In the genomic region with DNA sequence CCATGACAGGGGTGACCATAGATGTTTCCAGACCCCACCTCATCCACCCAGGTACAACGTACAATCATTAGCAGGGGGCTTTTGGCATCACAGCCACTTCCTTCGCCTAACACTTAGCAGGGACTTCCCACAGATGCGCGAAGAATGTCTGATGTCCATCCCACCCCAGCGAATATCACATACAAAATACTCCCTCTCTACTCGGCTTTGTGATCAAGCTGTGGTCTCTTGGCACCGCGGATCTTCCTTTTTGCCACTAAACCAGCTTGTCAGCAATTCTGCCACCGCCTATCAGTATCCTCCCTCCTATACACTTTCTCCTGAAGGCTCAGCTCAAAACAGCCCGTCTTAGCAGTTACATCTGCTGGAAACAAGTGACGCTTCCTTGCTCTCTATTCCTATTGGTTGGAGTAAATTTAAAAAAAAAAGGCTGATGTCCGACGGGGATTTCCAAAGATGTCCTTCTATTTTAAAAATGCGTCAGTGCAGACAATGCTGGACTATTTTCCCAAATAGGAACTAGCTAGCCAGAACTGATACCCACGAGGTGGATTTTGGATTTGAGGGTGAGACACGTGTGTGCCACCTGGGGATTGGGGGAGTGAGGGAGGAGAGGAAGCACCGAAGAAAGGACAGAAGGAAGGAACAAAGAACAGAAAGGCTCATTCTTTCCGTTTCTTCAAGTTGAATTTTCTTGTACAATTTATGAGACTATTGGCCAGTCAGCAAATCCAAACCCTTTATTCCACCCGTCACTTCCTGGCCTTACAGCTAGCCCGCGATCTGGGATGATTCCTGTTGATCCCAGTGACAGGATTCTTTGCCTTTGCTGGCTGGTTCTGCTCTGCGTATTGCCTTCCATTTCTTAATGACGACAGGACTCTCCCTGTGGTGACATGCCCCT, we compare ENCODE assay signal across 9 mouse cellular contexts. TPM values are rescaled to one million over a fixed set of nuclear protein-coding genes. Genes with fewer than 3 reads are reported as not detected.
A peak's percentile ranks its signal among the peaks of the same experiment; 100 is the strongest.
DNase-seq lines count a peak whose midpoint lies in the region; ATAC-seq and TF ChIP-seq lines count a peak whose summit lies in the region.
"Had no signal": no experiment of that assay in that cellular context is flagged by ENCODE, and none has a peak within 500 bp of the region (broad histone marks: within the 10 kb centered on the region; RNA-seq: fewer than 3 reads in every experiment).

No protein-coding gene starts in this region.

- H3K9me3 ChIP-seq in heart, embryonic 14.5 days (ENCODE audit: control insufficient read depth, low read length) = no peaks in the 10 kb centered on the region
- no peaks in the 10 kb centered on the region for H3K9me3 ChIP-seq in kidney, embryonic 15.5 days (replicated peaks)
- no peaks in the 10 kb centered on the region for H3K9me3 ChIP-seq in neural tube, embryonic 15.5 days (replicated peaks)

- no peak overlapping the region for H3K9ac ChIP-seq in heart, embryonic 14.5 days (ENCODE audit: low read length)
- H3K9ac ChIP-seq in kidney, embryonic 15.5 days = no peak overlapping the region
- peak overlapping the region; percentile 37 for H3K9ac ChIP-seq in neural tube, embryonic 15.5 days (replicated peaks)

- no peaks in the 10 kb centered on the region for H3K27me3 ChIP-seq in heart, embryonic 14.5 days (ENCODE audit: control insufficient read depth, insufficient read depth, low read length)
- peaks cover 5% of the 10 kb centered on the region; the same call in 1 of the 2 replicates for H3K27me3 ChIP-seq in kidney, embryonic 15.5 days
- no peaks in the 10 kb centered on the region for H3K27me3 ChIP-seq in neural tube, embryonic 15.5 days (replicated peaks)

- TF ChIP-seq POLR2A in lung, adult 2 months (IDR thresholded peaks at IDR 0.05; ENCODE audit: borderline replicate concordance, extremely low read depth, low read depth, low read length) = peak; percentile 49; the same call in 1 of the 2 replicates

- H3K36me3 ChIP-seq in heart, embryonic 14.5 days (ENCODE audit: control insufficient read depth, insufficient read depth, low read length) = no peaks in the 10 kb centered on the region
- H3K36me3 ChIP-seq in kidney, embryonic 15.5 days = no peaks in the 10 kb centered on the region
- H3K36me3 ChIP-seq in neural tube, embryonic 15.5 days = no peaks in the 10 kb centered on the region

- DNase-seq in testis, postnatal 10 days (ENCODE audit: low spot score) = peak; percentile 39
- DNase-seq in testis, postnatal 14 days (ENCODE audit: low spot score) = no peak
- peak; percentile 89 for DNase-seq in embryo, embryonic 10.5 days (ENCODE audit: low spot score)
- DNase-seq in lung, adult 2 months = peak; percentile 42

- H3K4me3 ChIP-seq in heart, embryonic 14.5 days (ENCODE audit: control insufficient read depth in 1 of 2, insufficient read depth in 1 of 2, low read depth in 1 of 2, low read length in 2 of 2) = peak overlapping the region; percentile 16 to 20; a peak in 3 of 4 replicates
- peak overlapping the region; percentile 33 for H3K4me3 ChIP-seq in kidney, embryonic 15.5 days (replicated peaks)
- H3K4me3 ChIP-seq in lung, adult 2 months (replicated peaks; ENCODE audit: extremely low read depth, low read depth, low read length) = peak overlapping the region; percentile 57
- H3K4me3 ChIP-seq in neural tube, embryonic 15.5 days (replicated peaks) = peak overlapping the region; percentile 46

- peak overlapping the region; percentile 53 for H3K4me2 ChIP-seq in heart, embryonic 14.5 days (ENCODE audit: low read length)
- H3K4me2 ChIP-seq in kidney, embryonic 15.5 days = peak overlapping the region; percentile 58
- H3K4me2 ChIP-seq in neural tube, embryonic 15.5 days = peak overlapping the region; percentile 54

- no peak overlapping the region for H3K27ac ChIP-seq in heart, embryonic 14.5 days (replicated peaks in 1 of 2; ENCODE audit: control insufficient read depth in 1 of 2, insufficient read depth in 1 of 2, low read depth in 2 of 2, low read length in 2 of 2)
- H3K27ac ChIP-seq in kidney, embryonic 15.5 days = no peak overlapping the region
- H3K27ac ChIP-seq in neural tube, embryonic 15.5 days (replicated peaks) = peak overlapping the region; percentile 68

- no peak for TF ChIP-seq CTCF in lung, adult 2 months (IDR thresholded peaks at IDR 0.05; ENCODE audit: insufficient read depth, low read length)

- peaks cover 2 to 3% of the 10 kb centered on the region in 2 experiments; a peak in 2 of 4 replicates for H3K4me1 ChIP-seq in heart, embryonic 14.5 days (ENCODE audit: control insufficient read depth in 2 of 2, insufficient read depth in 2 of 2, low read length in 2 of 2)
- peaks cover 6% of the 10 kb centered on the region for H3K4me1 ChIP-seq in kidney, embryonic 15.5 days
- peaks cover 9% of the 10 kb centered on the region; the same call in 1 of the 2 replicates for H3K4me1 ChIP-seq in lung, adult 2 months (ENCODE audit: control insufficient read depth, insufficient read depth, low read length)
- H3K4me1 ChIP-seq in neural tube, embryonic 15.5 days = peaks cover 15% of the 10 kb centered on the region

- WGBS in heart, embryonic 14.5 days = 23% methylated on average over 23 of the region's 23 CpGs
- 23% methylated on average over 23 of the region's 23 CpGs for WGBS in kidney, embryonic 15.5 days
- 21% methylated on average over 23 of the region's 23 CpGs for WGBS in lung, adult 2 months
- WGBS in neural tube, embryonic 15.5 days = 21% methylated on average over 23 of the region's 23 CpGs

- ATAC-seq in heart, embryonic 14.5 days (ENCODE audit: insufficient number of reproducible peaks, insufficient read depth, low FRiP score, low read depth) = no peak
- ATAC-seq in kidney, embryonic 15.5 days (replicated peaks; ENCODE audit: low FRiP score) = peak; percentile 64; the same call in 1 of the 2 replicates
- peak; percentile 92 for ATAC-seq in neural tube, embryonic 15.5 days (ENCODE audit: low FRiP score)
- no peak for ATAC-seq in cerebellum, adult (ENCODE audit: insufficient number of reproducible peaks, low FRiP score, low TSS enrichment)

RNA-seq across cellular contexts. Expression of a gene that starts 8.5 kb away (rescaled TPM):
- 1.2 and 2.5 TPM in 2 replicates for polyA plus RNA-seq in heart, embryonic 14.5 days (2014; fragmentation: Nextera tagmentation; extraction: Ambion mirVana)
- 2.1 and 2.3 TPM in 2 replicates for polyA plus RNA-seq in kidney, embryonic 15.5 days (2015; fragmentation: Nextera tagmentation; extraction: Ambion mirVana)
- 544 and 571 TPM in 2 replicates for polyA plus RNA-seq in lung, adult 2 months (2012; rRNA removed)
- 0.97 and 82.8 TPM in 2 replicates for polyA plus RNA-seq in neural tube, embryonic 15.5 days (2015; fragmentation: Nextera tagmentation; extraction: Ambion mirVana)

RNA-seq across cellular contexts. Expression of a gene that starts 9.5 kb away (rescaled TPM):
- polyA plus RNA-seq in heart, embryonic 14.5 days (2014; fragmentation: Nextera tagmentation; extraction: Ambion mirVana) = 2.6 and 3.0 TPM in 2 replicates
- 6.2 and 6.9 TPM in 2 replicates for polyA plus RNA-seq in kidney, embryonic 15.5 days (2015; fragmentation: Nextera tagmentation; extraction: Ambion mirVana)
- polyA plus RNA-seq in lung, adult 2 months (2012; rRNA removed) = 256 and 285 TPM in 2 replicates
- polyA plus RNA-seq in neural tube, embryonic 15.5 days (2015; fragmentation: Nextera tagmentation; extraction: Ambion mirVana) = 4.0 and 55.6 TPM in 2 replicates

RNA-seq across cellular contexts. Expression of a gene that starts 29.3 kb away (rescaled TPM):
- polyA plus RNA-seq in heart, embryonic 14.5 days (2014; fragmentation: Nextera tagmentation; extraction: Ambion mirVana) = not detected in 2 replicates
- polyA plus RNA-seq in kidney, embryonic 15.5 days (2015; fragmentation: Nextera tagmentation; extraction: Ambion mirVana) = not detected in 2 replicates
- 0.63 and 1.2 TPM in 2 replicates for polyA plus RNA-seq in lung, adult 2 months (2012; rRNA removed)
- 0.19 and 0.54 TPM in 2 replicates for polyA plus RNA-seq in neural tube, embryonic 15.5 days (2015; fragmentation: Nextera tagmentation; extraction: Ambion mirVana)
- polyA plus RNA-seq: testis, adult 2 months had no signal

RNA-seq across cellular contexts. Expression of a gene that starts 38.7 kb away (rescaled TPM):
- polyA plus RNA-seq in heart, embryonic 14.5 days (2014; fragmentation: Nextera tagmentation; extraction: Ambion mirVana) = 7.0 and 10.0 TPM in 2 replicates
- polyA plus RNA-seq in kidney, embryonic 15.5 days (2015; fragmentation: Nextera tagmentation; extraction: Ambion mirVana) = 23.3 and 27.5 TPM in 2 replicates
- polyA plus RNA-seq in lung, adult 2 months (2012; rRNA removed) = 1,370 and 1,736 TPM in 2 replicates
- polyA plus RNA-seq in neural tube, embryonic 15.5 days (2015; fragmentation: Nextera tagmentation; extraction: Ambion mirVana) = 1.4 and 189 TPM in 2 replicates

RNA-seq across cellular contexts. Expression of a gene that starts 57.4 kb away (rescaled TPM):
- not detected in 2 replicates for polyA plus RNA-seq in heart, embryonic 14.5 days (2014; fragmentation: Nextera tagmentation; extraction: Ambion mirVana)
- 0.13 TPM in 1 of 2 replicates, not detected in the other for polyA plus RNA-seq in kidney, embryonic 15.5 days (2015; fragmentation: Nextera tagmentation; extraction: Ambion mirVana)
- 18.8 and 34.6 TPM in 2 replicates for polyA plus RNA-seq in lung, adult 2 months (2012; rRNA removed)
- 0.08 and 0.26 TPM in 2 replicates for polyA plus RNA-seq in neural tube, embryonic 15.5 days (2015; fragmentation: Nextera tagmentation; extraction: Ambion mirVana)

Comparison
In these comparisons a context has a peak if more than half of its experiments do, and no peak if none do; other contexts are left out.
1. ATAC-seq: peak in kidney, embryonic 15.5 days (single experiment) and neural tube, embryonic 15.5 days (single experiment); none in heart, embryonic 14.5 days (single experiment) and cerebellum, adult (single experiment).
2. Peak in every context shown above with its lines, with median percentiles within 50 percentile points of each other: H3K4me2 ChIP-seq and H3K4me3 ChIP-seq.